Mouse (Mus musculus) cerebellum, adult 11 months (tissue): Measurements from ENCODE around the gene Rps6kl1.
A peak's percentile ranks its signal among the peaks of the same experiment; 100 is the strongest.

ENCODE experiments used
- DNase-seq: peaks from one replicate; pipeline ENCODE4 v3.0.0; 2022

The Rps6kl1 gene

GRCm38 (mm10) chr12:85136627-85137026 lies 14.4 kb downstream of the Rps6kl1 start:
- no peak for DNase-seq

- no peak for DNase-seq
These were observed 15.3 kb downstream of the Rps6kl1 start for GRCm38 (mm10) chr12:85135513-85136470.

- no peak for DNase-seq
These were observed 16.8 kb downstream of the Rps6kl1 start for GRCm38 (mm10) chr12:85134043-85134794.

- DNase-seq = no peak
These were observed 19.7 kb downstream of the Rps6kl1 start for GRCm38 (mm10) chr12:85131361-85131760.

- DNase-seq = no peak
These were observed 21.6 kb downstream of the Rps6kl1 start for GRCm38 (mm10) chr12:85129426-85129978.

GRCm38 (mm10) chr12:85126986-85127603 lies 24.0 kb downstream of the Rps6kl1 start:
- DNase-seq = no peak

- no peak for DNase-seq
These were observed 26.3 kb downstream of the Rps6kl1 start for GRCm38 (mm10) chr12:85124751-85125150.

GRCm38 (mm10) chr12:85123645-85124044 lies 27.4 kb downstream of the Rps6kl1 start:
- DNase-seq = no peak

GRCm38 (mm10) chr12:85123108-85123530 lies 27.9 kb downstream of the Rps6kl1 start:
- DNase-seq = no peak

GRCm38 (mm10) chr12:85121806-85122459 lies 29.1 kb downstream of the Rps6kl1 start:
- no peak for DNase-seq

GRCm38 (mm10) chr12:85115678-85116077 lies 35.4 kb downstream of the Rps6kl1 start:
- no peak for DNase-seq

- DNase-seq = no peak
These were observed 37.1 kb downstream of the Rps6kl1 start for GRCm38 (mm10) chr12:85113917-85114316.

- no peak for DNase-seq
These were observed 37.7 kb downstream of the Rps6kl1 start for GRCm38 (mm10) chr12:85113337-85113736.

GRCm38 (mm10) chr12:85112550-85113251 lies 38.4 kb downstream of the Rps6kl1 start:
- DNase-seq = no peak

GRCm38 (mm10) chr12:85110698-85111592 lies 40.1 kb downstream of the Rps6kl1 start, which contains the start of the genes Prox2 and Dlst:
Gene Prox2 (minus strand): TSS chr12:85110759.
Gene Dlst (plus strand): TSS chr12:85110833.
- DNase-seq = peak; percentile 86

- DNase-seq = no peak
These were observed 40.9 kb downstream of the Rps6kl1 start for GRCm38 (mm10) chr12:85110011-85110697.

GRCm38 (mm10) chr12:85109426-85109825 lies 41.6 kb downstream of the Rps6kl1 start:
- no peak for DNase-seq

GRCm38 (mm10) chr12:85108643-85109042 lies 42.4 kb downstream of the Rps6kl1 start:
- DNase-seq = no peak

GRCm38 (mm10) chr12:85106292-85106691 lies 44.8 kb downstream of the Rps6kl1 start:
- DNase-seq = no peak

GRCm38 (mm10) chr12:85104789-85105188 lies 46.3 kb downstream of the Rps6kl1 start:
- DNase-seq = no peak
